Mouse (Mus musculus): Measurements from ENCODE around the gene Tcirg1.

Tcirg1 gene

DNA sequence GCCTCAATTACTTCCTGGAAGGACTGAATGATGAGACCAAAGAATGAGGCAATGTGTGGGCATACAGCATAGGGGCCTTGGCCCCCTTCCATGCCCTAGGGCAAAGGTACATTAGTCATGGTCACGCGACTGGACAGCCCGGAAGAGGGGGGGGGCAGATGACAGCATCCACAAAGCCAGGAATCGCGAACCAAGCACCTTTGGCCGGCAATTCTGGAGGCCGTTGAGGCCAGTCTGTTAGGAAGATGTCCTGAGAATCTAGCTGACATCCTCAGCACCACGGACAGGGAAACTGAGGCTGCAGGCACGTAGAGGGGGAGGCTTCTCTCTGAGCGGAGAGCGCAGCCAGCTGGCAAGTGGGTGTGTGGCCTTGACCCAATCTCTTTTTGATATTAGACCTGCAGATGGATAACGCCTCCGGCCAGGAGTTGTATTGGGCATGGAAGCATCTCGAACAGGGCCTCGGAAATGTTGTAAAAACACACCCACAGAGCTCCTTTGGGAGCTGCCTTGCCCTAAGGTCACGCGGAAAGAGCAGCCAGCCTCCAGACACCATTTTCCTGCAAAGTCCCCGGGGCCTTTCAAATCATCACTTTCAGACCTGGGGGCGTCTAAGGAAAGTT is 56.0 kb downstream of the Tcirg1 start:
- DNase-seq = peak; percentile 83

DNA sequence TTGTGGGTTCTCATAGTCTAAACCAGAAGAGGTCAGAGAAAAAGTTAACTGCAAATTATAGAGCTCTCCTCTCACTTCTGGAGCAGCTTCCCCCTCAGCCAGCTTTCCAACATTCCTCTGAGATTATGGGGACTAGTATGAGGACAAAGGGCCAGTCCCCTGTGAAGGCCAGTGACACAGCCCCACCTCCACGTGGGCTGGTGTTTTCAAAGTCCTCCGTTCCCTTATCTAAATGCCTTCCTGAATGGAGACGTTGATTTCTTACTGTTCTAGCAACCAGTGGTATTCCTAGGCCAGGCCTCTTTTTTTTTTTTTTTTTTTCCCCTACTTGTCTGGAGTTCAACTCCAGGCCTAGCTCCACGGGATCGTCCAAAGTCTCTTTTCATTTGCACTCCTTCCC is 56.9 kb downstream of the Tcirg1 start:
- DNase-seq = no peak

DNA sequence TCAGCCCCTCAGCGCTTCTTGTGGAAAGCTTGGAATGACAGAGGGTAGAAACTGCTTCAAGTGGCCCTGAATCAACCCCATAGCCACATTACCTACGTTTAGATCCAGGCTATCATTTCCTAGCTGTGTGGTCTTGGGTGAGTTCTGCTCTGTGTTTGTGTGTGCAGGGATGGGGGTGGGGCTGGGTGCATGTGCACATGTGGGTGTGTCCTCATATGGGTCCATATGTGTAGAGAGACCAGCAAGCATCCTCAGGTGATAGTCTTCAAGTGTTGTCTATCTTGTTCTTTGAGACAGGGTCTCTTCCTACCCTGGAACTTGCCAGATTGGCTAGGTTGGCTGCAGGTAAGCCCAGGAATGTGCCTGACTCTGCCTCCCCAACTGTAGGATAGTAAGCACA is 57.7 kb downstream of the Tcirg1 start:
- no peak for DNase-seq

DNA sequence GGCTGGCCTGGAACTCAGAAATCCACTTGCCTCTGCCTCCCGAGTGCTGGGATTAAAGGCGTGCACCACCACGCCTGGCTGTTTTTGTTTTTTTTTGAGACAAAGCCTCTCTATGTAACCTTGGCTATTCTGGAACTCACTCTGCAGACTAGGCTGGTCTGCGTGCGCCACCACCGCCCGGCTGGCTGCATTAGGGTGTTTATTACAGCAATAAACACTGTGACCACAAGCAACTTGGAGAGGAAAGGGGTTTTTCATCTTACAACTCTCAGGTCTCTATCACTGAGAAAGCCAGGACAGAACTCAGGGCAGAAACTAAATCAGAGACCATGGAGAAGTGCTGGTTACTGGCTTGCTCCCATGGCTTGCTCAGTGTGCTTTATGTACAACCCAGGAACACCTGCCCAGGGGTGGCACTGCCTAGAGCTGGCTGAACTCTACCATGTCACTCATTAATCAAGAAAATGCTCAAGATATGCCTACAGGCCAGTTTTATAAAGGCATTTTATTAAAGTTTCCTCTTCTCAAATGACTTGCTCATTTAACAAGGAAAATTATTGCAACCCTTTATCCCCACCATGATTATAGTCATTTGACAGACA is 58.6 kb downstream of the Tcirg1 start:
- peak; percentile 38 for DNase-seq

DNA sequence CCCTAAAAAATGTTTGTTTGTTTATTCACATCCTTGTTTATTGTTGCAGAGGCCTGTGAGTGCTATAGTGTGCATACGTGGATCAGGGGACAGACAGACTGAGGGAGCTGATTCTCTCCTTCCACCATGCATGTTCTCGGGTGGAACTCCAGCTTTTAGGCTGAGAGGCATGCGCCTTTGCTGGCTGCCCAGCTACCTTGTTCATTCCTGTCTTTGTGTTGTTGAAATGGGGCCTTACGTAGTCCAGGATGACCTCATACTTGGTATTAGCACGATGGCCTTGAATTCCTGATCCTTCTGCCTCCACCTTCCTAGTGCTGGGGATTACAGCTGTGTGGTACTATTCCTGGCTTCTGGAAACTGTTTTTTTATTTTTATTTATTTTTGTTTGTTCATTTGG is 59.2 kb downstream of the Tcirg1 start:
- DNase-seq = no peak

DNA sequence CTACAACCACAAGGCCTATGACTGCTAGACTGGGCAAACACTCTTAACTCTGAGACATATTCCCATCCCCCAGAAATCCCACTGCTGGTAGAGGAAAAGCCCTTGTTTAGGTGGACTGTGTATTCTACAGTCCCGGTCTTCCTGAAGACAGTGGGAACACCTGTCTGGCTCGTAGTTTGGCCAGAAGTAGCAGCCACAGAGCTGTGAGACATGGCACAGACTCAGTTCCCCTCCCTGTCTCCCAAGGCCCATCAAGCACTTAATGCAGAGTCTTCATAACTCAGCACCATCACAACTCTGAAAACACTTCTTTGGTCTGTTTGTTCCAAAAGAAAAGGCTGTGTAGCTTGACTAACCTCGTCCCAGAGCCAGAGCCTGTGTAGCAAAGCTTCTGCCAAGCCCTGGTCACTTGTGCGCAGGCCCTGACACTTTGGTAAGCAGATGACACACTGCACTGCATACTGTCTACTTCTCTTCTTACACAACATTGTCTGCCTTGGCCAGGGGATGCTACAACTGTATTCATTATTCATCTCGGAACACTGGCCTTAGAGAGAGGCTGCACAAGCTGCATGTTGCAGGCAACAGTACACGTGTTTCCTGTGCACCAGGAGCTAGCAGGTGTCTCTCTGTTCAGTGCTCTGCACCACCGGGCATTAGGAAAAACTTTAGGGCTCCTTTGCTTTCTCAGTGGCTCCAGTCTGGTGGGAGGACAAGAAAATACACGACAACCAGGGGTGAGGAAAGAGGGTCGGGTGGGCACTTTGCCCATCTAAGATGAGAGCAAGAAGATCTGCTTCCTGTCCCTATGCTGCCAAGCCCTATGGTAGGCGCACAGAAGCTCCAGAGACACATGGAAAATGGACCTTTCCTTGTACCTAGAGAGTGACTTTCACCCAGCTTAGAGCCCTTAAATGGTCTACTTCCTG is 60.0 kb downstream of the Tcirg1 start:
- no peak for DNase-seq

All from kidney, postnatal 10 days (tissue).